Mouse (Mus musculus) intestine, embryonic 15.5 days (tissue): ENCODE results near the gene Spats1. TPM values are rescaled to one million over a fixed set of nuclear protein-coding genes. Genes with fewer than 3 reads are reported as not detected.

Source experiments
- ATAC-seq: fragments of 200-750 bp; cut with Nextera tagmentation; 2 replicates; pipeline ENCODE4 v1.8.0; 2017; ENCODE audit warnings: moderate TSS enrichment, moderate library complexity
- H3K27ac ChIP-seq: fragments of 300-500 bp; sonication (generic); 2 replicates; pipeline ENCODE4 v1.5.1; 2015; ENCODE audit warnings: mild to moderate bottlenecking, inconsistent platforms
- H3K27me3 ChIP-seq: fragments of 300-500 bp; sonication (generic); replicated peaks from 2 replicates; pipeline ENCODE4 v1.6.1; 2015; ENCODE audit warnings: inconsistent platforms
- H3K36me3 ChIP-seq: fragments of 300-500 bp; sonication (generic); 2 replicates; pipeline ENCODE4 v1.6.1; 2015; ENCODE audit warnings: inconsistent platforms
- H3K4me1 ChIP-seq: fragments of 300-500 bp; sonication (generic); replicated peaks from 2 replicates; pipeline ENCODE4 v1.6.1; 2015; ENCODE audit warnings: inconsistent platforms
- H3K4me2 ChIP-seq: fragments of 300-500 bp; sonication (generic); replicated peaks from 2 replicates; pipeline ENCODE4 v1.6.1; 2015; ENCODE audit warnings: mild to moderate bottlenecking, inconsistent platforms
- H3K4me3 ChIP-seq: fragments of 300-500 bp; sonication (generic); replicated peaks from 2 replicates; pipeline ENCODE4 v1.5.1; 2015; ENCODE audit warnings: inconsistent platforms
- H3K9ac ChIP-seq: fragments of 300-500 bp; sonication (generic); 2 replicates; pipeline ENCODE4 v1.6.1; 2015; ENCODE audit warnings: inconsistent platforms
- H3K9me3 ChIP-seq: fragments of 300-500 bp; sonication (generic); 2 replicates; pipeline ENCODE4 v1.6.1; 2016; ENCODE audit warnings: inconsistent platforms
- WGBS: fragments of 180-500 bp; shearing (Covaris S2); methylation state at CpG from one replicate; pipeline ENCODE4 v1.1.7; 2015; 5-methylcytosine and 5-hydroxymethylcytosine counted together
- polyA plus RNA-seq: library from polyadenylated mRNA; unstranded; fragments of >200 nt; fragmentation: Nextera tagmentation; extraction: Ambion mirVana; gene quantifications from 2 replicates; pipeline ENCODE4 v1.2.1, GENCODE M21; 2015

The Spats1 gene
- polyA plus RNA-seq, 1 experiment from 2014 or later: 0.11 TPM

DNA sequence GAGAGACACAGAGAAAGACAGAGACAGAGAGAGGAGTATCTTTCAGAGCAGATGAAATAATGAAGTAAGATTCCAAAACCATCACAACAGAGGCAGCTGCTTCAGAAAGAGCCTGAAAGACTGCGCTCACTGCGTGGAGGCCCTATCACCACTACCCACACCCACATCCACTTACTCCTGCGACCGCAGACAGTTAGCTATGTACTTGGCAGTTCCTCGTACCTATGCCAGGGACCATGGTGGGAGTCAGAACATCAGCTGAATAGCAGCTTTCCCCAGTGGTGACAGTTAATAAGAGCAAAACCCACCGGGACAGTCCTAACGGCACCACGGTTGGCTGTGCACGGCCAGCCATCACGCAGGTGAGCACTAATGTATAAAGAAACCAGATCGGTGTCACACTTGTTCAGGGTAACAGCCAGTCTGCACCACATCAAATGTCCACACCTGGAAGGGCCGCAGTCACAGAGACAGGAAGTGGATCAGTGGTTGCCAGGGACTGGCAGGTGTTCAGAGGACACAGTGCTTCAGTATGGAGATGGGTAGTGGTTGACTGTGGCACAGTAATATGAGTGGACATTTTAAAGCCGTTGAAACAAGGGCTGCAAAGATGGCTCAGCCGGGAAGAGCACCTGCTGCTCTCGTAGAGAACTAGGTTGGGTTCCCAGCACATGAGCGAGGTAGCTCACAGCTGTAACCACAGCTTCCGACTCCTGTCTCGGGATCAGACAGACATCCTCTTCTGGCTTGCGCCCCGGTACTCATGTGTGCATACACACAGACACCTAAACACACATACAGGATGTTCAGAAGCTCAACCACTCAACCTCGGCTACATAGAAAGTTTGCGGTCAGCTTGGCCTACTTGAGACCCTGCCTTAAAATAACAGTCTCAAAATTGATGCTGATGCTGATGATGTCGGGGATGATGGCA lies 13.4 kb upstream of the Spats1 start:
- no peak overlapping the region for H3K4me2 ChIP-seq
- no peak overlapping the region for H3K9ac ChIP-seq
- WGBS: 82% methylated on average over 23 of the region's 23 CpGs
- H3K36me3 ChIP-seq: no peaks in the 10 kb centered on the region
- no peaks in the 10 kb centered on the region for H3K9me3 ChIP-seq
- H3K4me3 ChIP-seq: no peak overlapping the region
- H3K4me1 ChIP-seq: no peaks in the 10 kb centered on the region
- H3K27me3 ChIP-seq: no peaks in the 10 kb centered on the region
- no peak for ATAC-seq
- no peak overlapping the region for H3K27ac ChIP-seq

DNA sequence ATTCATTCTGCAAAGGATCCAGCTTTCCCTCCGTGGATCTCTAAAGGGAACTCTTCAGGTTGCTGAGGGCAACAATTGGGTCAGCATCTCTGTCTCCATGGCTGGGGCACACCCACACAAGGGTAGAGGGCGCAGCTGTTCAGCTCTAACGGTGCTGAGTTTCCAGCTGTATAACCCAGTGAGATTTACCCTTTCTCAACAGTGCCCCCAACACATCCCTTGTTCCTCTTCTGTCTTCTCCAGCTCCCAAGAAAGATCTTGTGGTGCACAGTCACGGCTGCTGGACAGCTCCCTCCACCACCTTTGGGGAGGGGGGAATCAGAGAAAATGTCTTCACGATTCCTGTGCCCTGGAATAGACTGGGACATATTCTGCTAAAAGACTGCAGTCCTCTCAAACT lies 12.0 kb upstream of the Spats1 start:
- no peak overlapping the region for H3K27ac ChIP-seq
- WGBS: 9% methylated on average over 5 of the region's 5 CpGs
- no peaks in the 10 kb centered on the region for H3K4me1 ChIP-seq
- no peak overlapping the region for H3K9ac ChIP-seq
- H3K4me2 ChIP-seq: no peak overlapping the region
- no peak for ATAC-seq
- H3K36me3 ChIP-seq: no peaks in the 10 kb centered on the region
- H3K9me3 ChIP-seq: no peaks in the 10 kb centered on the region
- no peaks in the 10 kb centered on the region for H3K27me3 ChIP-seq
- H3K4me3 ChIP-seq: no peak overlapping the region

DNA sequence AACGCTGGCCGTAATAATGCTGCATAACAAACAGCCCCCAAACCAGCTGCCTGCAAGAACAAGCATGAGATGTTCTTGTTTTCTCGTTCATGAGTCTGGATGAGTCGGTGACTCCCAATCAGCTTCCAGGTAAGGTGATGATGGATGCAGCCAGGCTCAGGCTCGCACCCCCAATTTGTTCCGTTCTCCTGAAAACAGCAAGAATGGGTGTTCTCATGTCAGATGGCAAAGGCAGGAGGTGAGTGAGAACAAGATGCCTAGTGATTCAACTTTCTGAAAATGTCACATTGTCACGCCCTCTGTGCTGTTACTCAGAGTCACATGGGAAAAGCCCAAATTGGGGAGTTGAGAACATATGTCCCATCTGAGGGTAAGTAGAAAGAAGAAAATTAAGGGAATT lies 10.4 kb upstream of the Spats1 start:
- H3K27me3 ChIP-seq: no peaks in the 10 kb centered on the region
- no peaks in the 10 kb centered on the region for H3K4me1 ChIP-seq
- no peak overlapping the region for H3K4me2 ChIP-seq
- no peak overlapping the region for H3K9ac ChIP-seq
- H3K4me3 ChIP-seq: no peak overlapping the region
- H3K36me3 ChIP-seq: no peaks in the 10 kb centered on the region
- no peak overlapping the region for H3K27ac ChIP-seq
- no peaks in the 10 kb centered on the region for H3K9me3 ChIP-seq
- no peak for ATAC-seq
- WGBS: 82% methylated on average over 7 of the region's 7 CpGs

- Histone ChIP-seq H3K36me3 (no peaks in the 10 kb centered on the region), H3K4me2 (no peak overlapping the region), H3K4me3 (no peak overlapping the region), H3K9me3 (no peaks in the 10 kb centered on the region), H3K4me1 (no peaks in the 10 kb centered on the region), H3K9ac (no peak overlapping the region), H3K27me3 (peaks cover 10% of the 10 kb centered on the region), H3K27ac (no peak overlapping the region)
- ATAC-seq: no peak
- 27% methylated on average over 2 of the region's 2 CpGs for WGBS
These were observed 5.2 kb upstream of the Spats1 start for GRCm38 (mm10) chr17:45480429-45480828.

- ATAC-seq: peak; percentile 49; the same call in 1 of the 2 replicates
- WGBS: 13% methylated on average over 12 of the region's 12 CpGs
- no peak overlapping the region for H3K4me3 ChIP-seq
These were observed 3.1 kb upstream of the Spats1 start for GRCm38 (mm10) chr17:45478234-45478825.

DNA sequence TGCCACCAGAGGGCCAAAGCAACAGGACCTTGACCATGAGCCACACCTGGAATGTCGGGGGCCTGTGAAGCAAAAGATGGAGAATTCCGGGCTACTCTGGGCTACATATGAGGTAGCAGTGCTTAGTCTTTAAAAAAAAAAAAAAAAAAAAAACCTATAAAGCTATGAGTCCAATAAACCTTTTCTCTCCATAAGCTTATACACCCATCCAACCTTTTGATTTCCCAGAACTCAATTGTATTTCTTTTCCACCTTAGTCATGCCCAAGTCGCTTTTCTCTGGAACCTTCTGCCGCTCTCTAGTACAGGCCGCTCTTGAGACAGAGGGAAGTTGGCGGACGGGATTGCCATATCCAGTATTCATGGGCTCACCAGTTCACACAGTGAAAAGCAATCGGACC lies 1.1 kb downstream of the Spats1 start:
- no peaks in the 10 kb centered on the region for H3K9me3 ChIP-seq

More at GRCm38 (mm10) chr17:45478234-45478825, 3.1 kb upstream of the Spats1 start:
- no peaks in the 10 kb centered on the region for H3K9me3 ChIP-seq
- peaks cover 17% of the 10 kb centered on the region for H3K27me3 ChIP-seq
- H3K4me1 ChIP-seq: peaks cover 4% of the 10 kb centered on the region; the same call in 1 of the 2 replicates
- H3K27ac ChIP-seq: no peak overlapping the region
- H3K36me3 ChIP-seq: no peaks in the 10 kb centered on the region
- no peak overlapping the region for H3K9ac ChIP-seq
- H3K4me2 ChIP-seq: no peak overlapping the region

GRCm38 (mm10) chr17:45473667-45474066 lies 1.5 kb downstream of the Spats1 start:
- no peak overlapping the region for H3K9ac ChIP-seq
- H3K27ac ChIP-seq: no peak overlapping the region
- peaks cover 4% of the 10 kb centered on the region; the same call in 1 of the 2 replicates for H3K4me1 ChIP-seq
- no peak overlapping the region for H3K4me3 ChIP-seq
- no peak for ATAC-seq
- WGBS: 67% methylated on average over 6 of the region's 6 CpGs
- H3K36me3 ChIP-seq: no peaks in the 10 kb centered on the region
- H3K9me3 ChIP-seq: no peaks in the 10 kb centered on the region
- peaks cover 17% of the 10 kb centered on the region for H3K27me3 ChIP-seq
- H3K4me2 ChIP-seq: no peak overlapping the region

More for the DNA sequence above, 1.1 kb downstream of the Spats1 start:
- ATAC-seq: no peak
- Histone ChIP-seq H3K4me3 (peak overlapping the region; percentile 34; the same call in 1 of the 2 replicates), H3K9ac (no peak overlapping the region), H3K36me3 (no peaks in the 10 kb centered on the region), H3K27ac (no peak overlapping the region), H3K4me1 (peaks cover 4% of the 10 kb centered on the region; the same call in 1 of the 2 replicates), H3K27me3 (peaks cover 17% of the 10 kb centered on the region), H3K4me2 (peak overlapping the region; percentile 65; the same call in 1 of the 2 replicates)
- 72% methylated on average over 8 of the region's 8 CpGs for WGBS

GRCm38 (mm10) chr17:45470726-45471125 lies 4.5 kb downstream of the Spats1 start:
- no peak overlapping the region for H3K27ac ChIP-seq
- peaks cover 8% of the 10 kb centered on the region for H3K27me3 ChIP-seq
- no peak overlapping the region for H3K4me2 ChIP-seq
- H3K9me3 ChIP-seq: no peaks in the 10 kb centered on the region
- H3K9ac ChIP-seq: no peak overlapping the region
- ATAC-seq: no peak
- no peak overlapping the region for H3K4me3 ChIP-seq
- WGBS: 81% methylated on average over 7 of the region's 7 CpGs
- no peaks in the 10 kb centered on the region for H3K36me3 ChIP-seq
- peaks cover 4% of the 10 kb centered on the region; the same call in 1 of the 2 replicates for H3K4me1 ChIP-seq

- Histone ChIP-seq H3K27ac (no peak overlapping the region), H3K27me3 (no peaks in the 10 kb centered on the region), H3K4me2 (no peak overlapping the region), H3K4me1 (no peaks in the 10 kb centered on the region), H3K9me3 (no peaks in the 10 kb centered on the region), H3K36me3 (no peaks in the 10 kb centered on the region), H3K4me3 (no peak overlapping the region), H3K9ac (no peak overlapping the region)
- WGBS: 84% methylated on average over 5 of the region's 5 CpGs
- no peak for ATAC-seq
These were observed 6.9 kb downstream of the Spats1 start for GRCm38 (mm10) chr17:45468302-45468701.

DNA sequence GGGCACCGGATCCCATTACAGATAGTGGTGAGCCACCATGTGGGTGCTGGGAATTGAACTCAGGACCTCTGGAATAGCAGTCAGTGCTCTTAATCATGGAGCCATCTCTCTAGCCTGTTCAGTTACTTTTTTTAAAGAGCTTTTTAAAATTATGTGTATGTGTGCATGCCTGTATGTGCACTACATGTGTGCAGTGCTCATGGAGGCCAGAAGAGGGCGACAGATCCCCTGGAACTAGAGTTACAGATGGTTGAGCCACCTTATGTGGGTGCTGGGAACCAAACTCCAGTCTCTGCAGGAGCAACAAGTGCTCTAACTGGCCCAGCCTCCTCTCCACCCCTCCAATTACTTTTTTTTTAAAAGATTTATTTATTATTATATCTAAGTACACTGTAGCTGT lies 8.5 kb downstream of the Spats1 start:
- 67% methylated on average over 2 of the region's 2 CpGs for WGBS
- H3K27me3 ChIP-seq: no peaks in the 10 kb centered on the region
- no peaks in the 10 kb centered on the region for H3K36me3 ChIP-seq
- H3K4me2 ChIP-seq: no peak overlapping the region
- no peak for ATAC-seq
- H3K9me3 ChIP-seq: no peaks in the 10 kb centered on the region
- no peak overlapping the region for H3K4me3 ChIP-seq
- no peak overlapping the region for H3K9ac ChIP-seq
- no peak overlapping the region for H3K27ac ChIP-seq
- H3K4me1 ChIP-seq: no peaks in the 10 kb centered on the region

- Histone ChIP-seq H3K9me3 (no peaks in the 10 kb centered on the region), H3K4me1 (no peaks in the 10 kb centered on the region), H3K9ac (no peak overlapping the region), H3K4me2 (no peak overlapping the region), H3K4me3 (no peak overlapping the region), H3K27me3 (no peaks in the 10 kb centered on the region), H3K36me3 (no peaks in the 10 kb centered on the region), H3K27ac (no peak overlapping the region)
- ATAC-seq: no peak
- WGBS: 81% methylated on average over 9 of the region's 9 CpGs
These were observed 11.0 kb downstream of the Spats1 start for GRCm38 (mm10) chr17:45464255-45464654.

DNA sequence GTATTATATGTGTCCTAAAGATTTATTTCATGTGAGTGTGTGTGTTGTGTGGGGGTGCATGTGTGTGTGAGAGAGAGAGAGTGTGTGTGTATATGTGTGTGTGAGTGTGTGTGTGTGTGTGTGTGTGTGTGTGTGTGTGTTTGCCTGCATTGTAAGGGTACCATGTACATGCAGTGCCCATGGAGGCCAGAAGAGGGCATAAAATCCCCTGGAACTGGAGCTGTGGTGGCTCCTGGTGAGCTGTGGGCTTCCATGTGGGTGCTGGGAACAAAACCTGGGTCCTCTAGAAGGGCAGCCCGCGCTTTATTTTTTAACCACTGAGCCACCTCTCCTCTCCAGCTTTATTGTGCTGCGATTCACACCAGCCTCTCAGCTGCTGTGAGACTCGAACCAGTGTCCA lies 12.7 kb downstream of the Spats1 start:
- WGBS: 91% methylated on average over 4 of the region's 4 CpGs
- Histone ChIP-seq H3K4me2 (no peak overlapping the region), H3K27me3 (no peaks in the 10 kb centered on the region), H3K9me3 (no peaks in the 10 kb centered on the region), H3K27ac (no peak overlapping the region), H3K36me3 (no peaks in the 10 kb centered on the region), H3K4me3 (no peak overlapping the region), H3K9ac (no peak overlapping the region), H3K4me1 (no peaks in the 10 kb centered on the region)
- ATAC-seq: no peak
